Mouse (Mus musculus): ENCODE results near the gene Smap2. TPM values are rescaled to one million over a fixed set of nuclear protein-coding genes. Genes with fewer than 3 reads are reported as not detected.

Gene Smap2
- polyA plus RNA-seq, 1 experiment from 2014 or later, result 52.0 TPM

DNA sequence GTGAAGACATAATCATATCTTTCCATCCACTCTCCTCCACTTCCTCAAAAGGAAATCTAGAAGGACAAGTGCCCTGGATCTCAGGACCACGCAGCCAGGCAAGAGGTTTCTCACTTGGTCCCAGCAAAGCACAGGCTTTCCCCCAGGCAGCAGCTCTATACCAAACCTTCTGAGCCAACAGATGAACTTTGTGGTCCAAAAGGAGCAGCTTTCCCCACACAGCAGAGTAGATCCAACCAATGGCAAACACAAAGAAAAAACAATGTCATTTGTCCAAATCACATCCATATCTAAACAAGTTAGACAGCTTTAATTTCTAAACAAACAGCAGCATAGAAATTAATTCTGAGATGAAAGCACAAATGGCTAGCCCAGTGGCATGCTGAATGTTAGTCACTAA, 15.4 kb downstream of the Smap2 start:
- WGBS, result 76% methylated on average over 1 of the region's 1 CpGs
- no peak for DNase-seq

DNA sequence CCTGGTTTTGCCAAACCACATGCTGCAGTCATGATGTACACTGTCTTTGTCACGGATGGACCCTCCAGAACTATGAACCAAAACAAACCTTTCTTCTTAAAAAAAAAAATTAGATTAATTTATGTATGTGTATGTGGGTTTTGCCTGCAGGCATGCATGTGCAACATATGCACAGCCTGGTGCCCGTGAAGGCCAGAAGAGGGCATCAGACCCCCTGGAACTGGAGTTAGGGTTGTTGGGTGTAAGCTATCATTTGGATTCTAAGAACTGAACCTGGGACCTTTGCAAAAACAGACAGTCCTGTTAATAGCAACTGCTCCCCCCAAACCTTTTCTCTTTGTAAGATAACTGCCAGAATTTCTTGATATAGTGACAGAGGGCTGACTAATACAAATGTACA, 16.0 kb downstream of the Smap2 start:
- Histone ChIP-seq H3K27me3 (ENCODE audit: control insufficient read depth, insufficient read depth, low read length) (no peaks in the 10 kb centered on the region), H3K4me1 (ENCODE audit: control insufficient read depth, insufficient read depth, low read length) (peaks cover 35% of the 10 kb centered on the region), H3K9me3 (ENCODE audit: control insufficient read depth, low read length) (no peaks in the 10 kb centered on the region), H3K9ac (replicated peaks; ENCODE audit: low read length) (no peak overlapping the region), H3K36me3 (ENCODE audit: control insufficient read depth, insufficient read depth, low read length) (no peaks in the 10 kb centered on the region), H3K4me3 (replicated peaks; ENCODE audit: low read depth, low read length) (no peak overlapping the region), H3K27ac (replicated peaks; ENCODE audit: low read depth, low read length) (no peak overlapping the region), H3K4me2 (ENCODE audit: low read length) (no peak overlapping the region)
- ATAC-seq (ENCODE audit: low FRiP score, low TSS enrichment), result no peak
- no peak for DNase-seq
- WGBS, result 91% methylated on average over 2 of the region's 2 CpGs

More for the DNA sequence above, 15.4 kb downstream of the Smap2 start:
- H3K9me3 ChIP-seq (ENCODE audit: control insufficient read depth, low read length), result no peaks in the 10 kb centered on the region
- no peaks in the 10 kb centered on the region for H3K27me3 ChIP-seq (ENCODE audit: control insufficient read depth, insufficient read depth, low read length)
- peaks cover 35% of the 10 kb centered on the region for H3K4me1 ChIP-seq (ENCODE audit: control insufficient read depth, insufficient read depth, low read length)
- peak overlapping the region; percentile 82 for H3K27ac ChIP-seq (replicated peaks; ENCODE audit: low read depth, low read length)
- no peak overlapping the region for H3K9ac ChIP-seq (replicated peaks; ENCODE audit: low read length)
- H3K4me2 ChIP-seq (ENCODE audit: low read length), result no peak overlapping the region
- no peaks in the 10 kb centered on the region for H3K36me3 ChIP-seq (ENCODE audit: control insufficient read depth, insufficient read depth, low read length)
- ATAC-seq (ENCODE audit: low FRiP score, low TSS enrichment), result no peak
- no peak overlapping the region for H3K4me3 ChIP-seq (replicated peaks; ENCODE audit: low read depth, low read length)

GRCm38 (mm10) chr4:120995911-120996310, 21.1 kb downstream of the Smap2 start:
- Histone ChIP-seq H3K4me3 (replicated peaks; ENCODE audit: low read depth, low read length) (no peak overlapping the region), H3K4me2 (ENCODE audit: low read length) (no peak overlapping the region), H3K9ac (replicated peaks; ENCODE audit: low read length) (no peak overlapping the region), H3K9me3 (ENCODE audit: control insufficient read depth, low read length) (no peaks in the 10 kb centered on the region), H3K27me3 (ENCODE audit: control insufficient read depth, insufficient read depth, low read length) (peaks cover 6% of the 10 kb centered on the region; the same call in 1 of the 2 replicates), H3K4me1 (ENCODE audit: control insufficient read depth, insufficient read depth, low read length) (0 out of 2 replicates have a peak, but pooled peaks cover under 1% of the 10 kb centered on the region), H3K36me3 (ENCODE audit: control insufficient read depth, insufficient read depth, low read length) (no peaks in the 10 kb centered on the region), H3K27ac (replicated peaks; ENCODE audit: low read depth, low read length) (no peak overlapping the region)
- ATAC-seq (ENCODE audit: low FRiP score, low TSS enrichment) (no peak), DNase-seq (no peak)
- WGBS, result 85% methylated on average over 1 of the region's 1 CpGs

DNA sequence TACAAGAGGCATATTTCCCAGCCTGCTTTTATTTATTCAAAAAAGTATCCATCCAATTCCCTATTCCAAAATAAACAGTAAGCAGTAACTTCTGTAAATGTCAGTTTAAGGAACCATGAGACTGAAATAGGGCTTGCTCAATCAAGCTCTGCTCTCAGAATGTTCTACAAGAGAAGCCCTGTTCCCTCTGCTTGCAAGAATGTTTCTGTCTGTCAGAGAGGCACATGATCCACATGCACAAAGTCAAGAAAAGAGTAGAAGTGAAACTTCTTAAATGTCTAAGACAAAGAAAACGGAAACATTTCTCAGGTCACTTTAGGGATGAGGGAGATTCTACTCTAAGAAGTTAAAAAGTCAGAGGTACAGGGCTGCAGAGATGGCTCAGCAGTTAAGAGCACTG, 24.0 kb downstream of the Smap2 start:
- H3K4me3 ChIP-seq (replicated peaks; ENCODE audit: low read depth, low read length), result no peak overlapping the region
- ATAC-seq (ENCODE audit: low FRiP score, low TSS enrichment) (no peak), DNase-seq (no peak)
- 73% methylated on average over 1 of the region's 1 CpGs for WGBS
- peaks cover 3% of the 10 kb centered on the region; the same call in 1 of the 2 replicates for H3K9me3 ChIP-seq (ENCODE audit: control insufficient read depth, low read length)
- H3K9ac ChIP-seq (replicated peaks; ENCODE audit: low read length), result no peak overlapping the region
- no peaks in the 10 kb centered on the region for H3K4me1 ChIP-seq (ENCODE audit: control insufficient read depth, insufficient read depth, low read length)
- no peak overlapping the region for H3K27ac ChIP-seq (replicated peaks; ENCODE audit: low read depth, low read length)
- no peak overlapping the region for H3K4me2 ChIP-seq (ENCODE audit: low read length)
- peaks cover 6% of the 10 kb centered on the region; the same call in 1 of the 2 replicates for H3K27me3 ChIP-seq (ENCODE audit: control insufficient read depth, insufficient read depth, low read length)
- no peaks in the 10 kb centered on the region; the same call in 1 of the 2 replicates for H3K36me3 ChIP-seq (ENCODE audit: control insufficient read depth, insufficient read depth, low read length)

DNA sequence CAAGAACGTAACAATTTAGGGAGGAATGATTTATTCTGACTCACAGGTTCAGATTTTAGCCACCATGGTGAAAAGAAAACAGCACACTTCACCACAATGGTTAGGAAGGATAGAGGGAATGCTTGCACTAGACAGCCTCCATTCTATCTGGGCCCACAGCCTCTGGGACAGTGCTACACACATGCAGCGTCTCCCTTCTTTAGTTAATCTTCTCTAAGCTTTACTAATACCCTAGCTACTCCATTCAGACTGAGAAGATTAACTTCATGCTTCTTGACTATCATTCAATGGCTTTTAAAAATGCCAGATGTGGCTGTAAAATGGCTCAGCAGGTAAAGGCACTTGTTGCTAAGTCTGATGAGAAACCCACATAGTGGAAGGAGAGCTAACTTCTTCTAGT, 24.8 kb downstream of the Smap2 start:
- H3K4me1 ChIP-seq (ENCODE audit: control insufficient read depth, insufficient read depth, low read length), result no peaks in the 10 kb centered on the region
- WGBS, result 19% methylated on average over 2 of the region's 2 CpGs
- no peaks in the 10 kb centered on the region; the same call in 1 of the 2 replicates for H3K36me3 ChIP-seq (ENCODE audit: control insufficient read depth, insufficient read depth, low read length)
- H3K4me2 ChIP-seq (ENCODE audit: low read length), result no peak overlapping the region
- H3K27me3 ChIP-seq (ENCODE audit: control insufficient read depth, insufficient read depth, low read length), result peaks cover 6% of the 10 kb centered on the region; the same call in 1 of the 2 replicates
- H3K4me3 ChIP-seq (replicated peaks; ENCODE audit: low read depth, low read length), result no peak overlapping the region
- DNase-seq, result peak; percentile 6
- ATAC-seq (ENCODE audit: low FRiP score, low TSS enrichment), result no peak
- no peak overlapping the region for H3K9ac ChIP-seq (replicated peaks; ENCODE audit: low read length)
- H3K9me3 ChIP-seq (ENCODE audit: control insufficient read depth, low read length), result peaks cover 3% of the 10 kb centered on the region; the same call in 1 of the 2 replicates
- no peak overlapping the region for H3K27ac ChIP-seq (replicated peaks; ENCODE audit: low read depth, low read length)

- H3K4me2 ChIP-seq (ENCODE audit: low read length), result no peak overlapping the region
- 85% methylated on average over 4 of the region's 4 CpGs for WGBS
- H3K27me3 ChIP-seq (ENCODE audit: control insufficient read depth, insufficient read depth, low read length), result no peaks in the 10 kb centered on the region
- H3K9ac ChIP-seq (replicated peaks; ENCODE audit: low read length), result no peak overlapping the region
- H3K4me3 ChIP-seq (replicated peaks; ENCODE audit: low read depth, low read length), result no peak overlapping the region
- no peak for DNase-seq
- H3K27ac ChIP-seq (replicated peaks; ENCODE audit: low read depth, low read length), result no peak overlapping the region
- H3K36me3 ChIP-seq (ENCODE audit: control insufficient read depth, insufficient read depth, low read length), result peaks cover 15% of the 10 kb centered on the region
- peaks cover 3% of the 10 kb centered on the region; the same call in 1 of the 2 replicates for H3K9me3 ChIP-seq (ENCODE audit: control insufficient read depth, low read length)
- H3K4me1 ChIP-seq (ENCODE audit: control insufficient read depth, insufficient read depth, low read length), result no peaks in the 10 kb centered on the region
- ATAC-seq (ENCODE audit: low FRiP score, low TSS enrichment), result no peak
Observed at GRCm38 (mm10) chr4:120987319-120987718, 29.7 kb downstream of the Smap2 start.

GRCm38 (mm10) chr4:120986446-120986845, 30.6 kb downstream of the Smap2 start:
- peak; percentile 85 for DNase-seq
- H3K36me3 ChIP-seq (ENCODE audit: control insufficient read depth, insufficient read depth, low read length), result peaks cover 24% of the 10 kb centered on the region
- no peak for ATAC-seq (ENCODE audit: low FRiP score, low TSS enrichment)
- H3K9me3 ChIP-seq (ENCODE audit: control insufficient read depth, low read length), result peaks cover 3% of the 10 kb centered on the region; the same call in 1 of the 2 replicates
- no peaks in the 10 kb centered on the region for H3K27me3 ChIP-seq (ENCODE audit: control insufficient read depth, insufficient read depth, low read length)
- WGBS, result 19% methylated on average over 6 of the region's 6 CpGs
- H3K4me1 ChIP-seq (ENCODE audit: control insufficient read depth, insufficient read depth, low read length), result no peaks in the 10 kb centered on the region
- H3K4me2 ChIP-seq (ENCODE audit: low read length), result no peak overlapping the region
- H3K4me3 ChIP-seq (replicated peaks; ENCODE audit: low read depth, low read length), result no peak overlapping the region
- no peak overlapping the region for H3K27ac ChIP-seq (replicated peaks; ENCODE audit: low read depth, low read length)
- H3K9ac ChIP-seq (replicated peaks; ENCODE audit: low read length), result no peak overlapping the region

DNA sequence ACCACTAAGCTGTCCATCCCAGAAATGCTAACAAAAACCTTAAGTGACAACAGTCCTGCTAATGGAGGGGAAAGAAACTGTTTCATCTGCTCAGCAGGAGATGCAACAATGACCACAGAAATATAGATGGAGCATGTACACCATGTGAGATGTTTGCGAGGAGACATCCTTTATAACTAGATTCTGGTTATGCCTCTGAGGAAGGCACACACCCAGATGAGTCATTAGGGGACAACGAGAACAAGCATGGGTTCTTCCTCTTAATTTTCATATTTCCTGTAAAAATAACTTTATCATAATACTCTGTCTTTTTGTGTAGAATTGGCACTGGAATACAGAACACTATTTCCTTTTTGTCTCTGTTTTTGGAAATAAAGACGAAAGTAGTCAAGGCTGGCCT, 38.8 kb downstream of the Smap2 start:
- H3K27ac ChIP-seq (replicated peaks; ENCODE audit: low read depth, low read length), result no peak overlapping the region
- H3K4me3 ChIP-seq (replicated peaks; ENCODE audit: low read depth, low read length), result no peak overlapping the region
- H3K36me3 ChIP-seq (ENCODE audit: control insufficient read depth, insufficient read depth, low read length), result peaks cover 51% of the 10 kb centered on the region
- DNase-seq (no peak), ATAC-seq (ENCODE audit: low FRiP score, low TSS enrichment) (no peak)
- H3K9me3 ChIP-seq (ENCODE audit: control insufficient read depth, low read length), result no peaks in the 10 kb centered on the region
- no peak overlapping the region for H3K4me2 ChIP-seq (ENCODE audit: low read length)
- H3K4me1 ChIP-seq (ENCODE audit: control insufficient read depth, insufficient read depth, low read length), result no peaks in the 10 kb centered on the region
- 96% methylated on average over 3 of the region's 3 CpGs for WGBS
- H3K27me3 ChIP-seq (ENCODE audit: control insufficient read depth, insufficient read depth, low read length), result no peaks in the 10 kb centered on the region
- H3K9ac ChIP-seq (replicated peaks; ENCODE audit: low read length), result no peak overlapping the region

- Histone ChIP-seq H3K4me3 (replicated peaks; ENCODE audit: low read depth, low read length) (no peak overlapping the region), H3K9me3 (ENCODE audit: control insufficient read depth, low read length) (no peaks in the 10 kb centered on the region), H3K4me2 (ENCODE audit: low read length) (no peak overlapping the region), H3K27me3 (ENCODE audit: control insufficient read depth, insufficient read depth, low read length) (no peaks in the 10 kb centered on the region), H3K27ac (replicated peaks; ENCODE audit: low read depth, low read length) (no peak overlapping the region), H3K4me1 (ENCODE audit: control insufficient read depth, insufficient read depth, low read length) (no peaks in the 10 kb centered on the region), H3K36me3 (ENCODE audit: control insufficient read depth, insufficient read depth, low read length) (peaks cover 61% of the 10 kb centered on the region), H3K9ac (replicated peaks; ENCODE audit: low read length) (no peak overlapping the region)
- ATAC-seq (ENCODE audit: low FRiP score, low TSS enrichment) (no peak), DNase-seq (no peak)
- WGBS, result 96% methylated on average over 4 of the region's 4 CpGs
Observed at GRCm38 (mm10) chr4:120975428-120975734, 41.7 kb downstream of the Smap2 start.
